Mouse (Mus musculus): ENCODE data around the gene Nup205.
A peak's percentile ranks its signal among the peaks of the same experiment; 100 is the strongest.
"Not testable (repeated sequence)": the region's sequence is repeated elsewhere in the genome, so short reads cannot be mapped to it uniquely, and the experiment has no call there.

The Nup205 gene

GRCm38 (mm10) chr6:35176979-35177649, at the start of gene Nup205:
Gene Nup205, plus strand, starts transcription at chr6:35177421.
- DNase-seq (ENCODE audit: low read depth, low spot score), result peak; percentile 92

- peak; percentile 22 for DNase-seq (ENCODE audit: low read depth, low spot score)
Observed at GRCm38 (mm10) chr6:35132806-35133205, 44.4 kb upstream of the Nup205 start.

GRCm38 (mm10) chr6:35133246-35133578, 44.0 kb upstream of the Nup205 start:
- no peak for DNase-seq (ENCODE audit: low read depth, low spot score)

GRCm38 (mm10) chr6:35133579-35134488, 43.4 kb upstream of the Nup205 start, which contains the start of gene Cnot4:
Gene Cnot4, minus strand, starts transcription at chr6:35133724.
- peak; percentile 99 for DNase-seq (ENCODE audit: low read depth, low spot score)

- no peak for DNase-seq (ENCODE audit: low read depth, low spot score)
Observed at GRCm38 (mm10) chr6:35134844-35135243, 42.4 kb upstream of the Nup205 start.

- DNase-seq (ENCODE audit: low read depth, low spot score), result no peak
Observed at GRCm38 (mm10) chr6:35140351-35140750, 36.9 kb upstream of the Nup205 start.

GRCm38 (mm10) chr6:35145569-35145968, 31.7 kb upstream of the Nup205 start:
- no peak for DNase-seq (ENCODE audit: low read depth, low spot score)

GRCm38 (mm10) chr6:35147726-35148422, 29.3 kb upstream of the Nup205 start:
- DNase-seq (ENCODE audit: low read depth, low spot score), result no peak

- DNase-seq (ENCODE audit: low read depth, low spot score), result no peak
Observed at GRCm38 (mm10) chr6:35154540-35154939, 22.7 kb upstream of the Nup205 start.

GRCm38 (mm10) chr6:35169250-35169649, 8.0 kb upstream of the Nup205 start:
- no peak for DNase-seq (ENCODE audit: low read depth, low spot score)

- DNase-seq (ENCODE audit: low read depth, low spot score), result not testable (repeated sequence)
Observed at GRCm38 (mm10) chr6:35172028-35172427, 5.2 kb upstream of the Nup205 start.

- DNase-seq (ENCODE audit: low read depth, low spot score), result no peak
Observed at GRCm38 (mm10) chr6:35173181-35173580, 4.0 kb upstream of the Nup205 start.

GRCm38 (mm10) chr6:35177650-35178272, 540 bp downstream of the Nup205 start:
- DNase-seq (ENCODE audit: low read depth, low spot score), result peak; percentile 36

GRCm38 (mm10) chr6:35179299-35179698, 2.1 kb downstream of the Nup205 start:
- not testable (repeated sequence) for DNase-seq (ENCODE audit: low read depth, low spot score)

- no peak for DNase-seq (ENCODE audit: low read depth, low spot score)
Observed at GRCm38 (mm10) chr6:35184781-35185180, 7.6 kb downstream of the Nup205 start.

- no peak for DNase-seq (ENCODE audit: low read depth, low spot score)
Observed at GRCm38 (mm10) chr6:35191198-35191597, 14.0 kb downstream of the Nup205 start.

GRCm38 (mm10) chr6:35225696-35226095, 48.5 kb downstream of the Nup205 start:
- DNase-seq (ENCODE audit: low read depth, low spot score), result peak; percentile 29

GRCm38 (mm10) chr6:35229415-35229814, 52.2 kb downstream of the Nup205 start:
- DNase-seq (ENCODE audit: low read depth, low spot score), result no peak

GRCm38 (mm10) chr6:35236108-35236785, 59.0 kb downstream of the Nup205 start:
- no peak for DNase-seq (ENCODE audit: low read depth, low spot score)

GRCm38 (mm10) chr6:35243252-35243651, 66.0 kb downstream of the Nup205 start:
- no peak for DNase-seq (ENCODE audit: low read depth, low spot score)

GRCm38 (mm10) chr6:35243989-35244388, 66.8 kb downstream of the Nup205 start:
- DNase-seq (ENCODE audit: low read depth, low spot score), result no peak

All from brain, adult 2 months (tissue).